Mouse (Mus musculus): ENCODE measurements at regions not wholly inside any gene's neighbourhood (a gene's known extent, or its start where the extent isn't known, plus 50 kb on each side); places are given as distances from the start of the nearest gene placed in this dataset.

- TF ChIP-seq CTCF (IDR thresholded peaks at IDR 0.05 in 2 of 3, conservative IDR thresholded peaks at IDR 0.05 in 1 of 3; ENCODE audit: control insufficient read depth in 1 of 3, insufficient read depth in 1 of 3, low read depth in 2 of 3, low read length in 3 of 3, poor library complexity in 1 of 3, severe bottlenecking in 1 of 3) (no peak), EP300 (IDR thresholded peaks at IDR 0.05; ENCODE audit: low read depth in 1 of 2, low read length in 2 of 2) (no peak), POLR2A (IDR thresholded peaks at IDR 0.05; ENCODE audit: control insufficient read depth in 1 of 2, insufficient read depth in 1 of 2, low read depth in 1 of 2, low read length in 2 of 2, poor library complexity in 1 of 2) (no peak), KAT2A (conservative IDR thresholded peaks at IDR 0.05; ENCODE audit: low read depth, low read length) (no peak), UBTF (IDR thresholded peaks at IDR 0.05; ENCODE audit: borderline replicate concordance, insufficient read depth, low read depth, low read length) (no peak)
Measured at GRCm38 (mm10) chr15:88399064-88399463, 201.0 kb upstream of the Zdhhc25 start.
